Mouse (Mus musculus) heart, embryonic 14.5 days (tissue): ENCODE measurements at regions not wholly inside any gene's neighbourhood (a gene's known extent, or its start where the extent isn't known, plus 50 kb on each side); places are given as distances from the start of the nearest gene placed in this dataset.

Experiments used
- ATAC-seq: fragments of 200-750 bp; cut with Nextera tagmentation; 2 replicates; pipeline ENCODE4 v1.8.0; 2017; ENCODE audit warnings: low read depth, moderate TSS enrichment; ENCODE audit not compliant: insufficient number of reproducible peaks, insufficient read depth, low FRiP score
- H3K27ac ChIP-seq, 2 experiments: fragments of 200-500 bp in 1 of 2; fragments of 300-500 bp in 1 of 2; sonication (generic) in 1 of 2; replicated peaks in 1 of 2; 2 replicates each; pipeline ENCODE4 v1.5.1; 2012 to 2014; ENCODE audit warnings: low read depth in 2 of 2, low read length in 2 of 2, control low read depth in 1 of 2, mild to moderate bottlenecking in 1 of 2, mixed read lengths in 1 of 2; ENCODE audit not compliant: control insufficient read depth in 1 of 2, insufficient read depth in 1 of 2
- H3K27me3 ChIP-seq: fragments of 300-500 bp; sonication (generic); 2 replicates; pipeline ENCODE4 v1.6.1; 2014; ENCODE audit warnings: mild to moderate bottlenecking, low read length, control low read depth; ENCODE audit not compliant: control insufficient read depth, insufficient read depth
- H3K36me3 ChIP-seq: fragments of 300-500 bp; sonication (generic); 2 replicates; pipeline ENCODE4 v1.6.1; 2014; ENCODE audit warnings: mild to moderate bottlenecking, control low read depth, low read length, mixed read lengths; ENCODE audit not compliant: control insufficient read depth, insufficient read depth
- H3K4me1 ChIP-seq, 2 experiments: fragments of 200-500 bp in 1 of 2; fragments of 300-500 bp in 1 of 2; sonication (generic) in 1 of 2; 2 replicates each; pipeline ENCODE4 v1.6.1; 2012 to 2014; ENCODE audit warnings: low read length in 2 of 2, control low read depth in 1 of 2, mixed read lengths in 1 of 2; ENCODE audit not compliant: control insufficient read depth in 2 of 2, insufficient read depth in 2 of 2
- H3K4me2 ChIP-seq: fragments of 300-500 bp; sonication (generic); 2 replicates; pipeline ENCODE4 v1.6.1; 2014; ENCODE audit warnings: mild to moderate bottlenecking, low read length
- H3K4me3 ChIP-seq, 2 experiments: fragments of 200-500 bp in 1 of 2; fragments of 300-500 bp in 1 of 2; sonication (generic) in 1 of 2; 2 replicates each; pipeline ENCODE4 v1.5.1; 2012 to 2014; ENCODE audit warnings: low read length in 2 of 2, mild to moderate bottlenecking in 2 of 2, control low read depth in 1 of 2, low read depth in 1 of 2, moderate library complexity in 1 of 2; ENCODE audit not compliant: control insufficient read depth in 1 of 2, insufficient read depth in 1 of 2
- H3K9ac ChIP-seq: fragments of 300-500 bp; sonication (generic); 2 replicates; pipeline ENCODE4 v1.6.1; 2014; ENCODE audit warnings: mild to moderate bottlenecking, low read length
- H3K9me3 ChIP-seq: fragments of 300-500 bp; sonication (generic); 2 replicates; pipeline ENCODE4 v1.6.1; 2016; ENCODE audit warnings: low read length, control low read depth; ENCODE audit not compliant: control insufficient read depth
- WGBS: fragments of 180-500 bp; shearing (Covaris S2); extraction: QIAGEN DNeasy Blood & Tissue Kit; methylation state at CpG from one replicate; pipeline ENCODE4 v1.1.7; 2014; 5-methylcytosine and 5-hydroxymethylcytosine counted together

GRCm38 (mm10) chr4:90860854-90861253, 539.7 kb downstream of the Elavl2 start:
- 38% methylated on average over 2 of the region's 2 CpGs for WGBS
- no peaks in the 10 kb centered on the region for H3K36me3 ChIP-seq
- H3K9ac ChIP-seq, result no peak overlapping the region
- no peak for ATAC-seq
- H3K4me1 ChIP-seq, result no peaks in the 10 kb centered on the region
- no peaks in the 10 kb centered on the region for H3K27me3 ChIP-seq
- no peak overlapping the region for H3K27ac ChIP-seq
- H3K4me2 ChIP-seq, result no peak overlapping the region
- H3K9me3 ChIP-seq, result no peaks in the 10 kb centered on the region
- no peak overlapping the region for H3K4me3 ChIP-seq

GRCm38 (mm10) chr4:90839804-90840203, 560.8 kb downstream of the Elavl2 start:
- ATAC-seq, result no peak
- Histone ChIP-seq H3K4me3 (no peak overlapping the region), H3K27me3 (no peaks in the 10 kb centered on the region), H3K27ac (no peak overlapping the region), H3K36me3 (no peaks in the 10 kb centered on the region), H3K9me3 (no peaks in the 10 kb centered on the region), H3K4me1 (no peaks in the 10 kb centered on the region), H3K9ac (no peak overlapping the region), H3K4me2 (no peak overlapping the region)
- WGBS, result 47% methylated on average over 3 of the region's 3 CpGs

DNA sequence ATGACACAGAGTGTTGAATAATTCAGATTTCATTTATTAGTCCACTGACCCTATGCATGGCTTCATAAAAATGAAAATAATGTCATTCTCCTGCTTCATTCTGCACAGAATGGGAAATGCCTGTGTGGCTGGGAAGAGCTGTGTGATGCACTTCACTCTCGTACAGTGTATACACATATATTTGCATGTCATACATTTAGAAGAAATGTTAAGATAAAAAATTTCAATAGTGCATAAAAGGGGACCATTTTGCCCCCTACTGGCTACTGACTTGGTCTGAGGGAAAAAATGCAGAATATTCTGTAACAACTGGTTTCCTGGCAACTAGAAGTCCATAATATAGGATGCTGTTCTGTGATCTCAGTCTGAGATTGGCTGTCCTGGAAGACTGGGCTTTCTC, 580.5 kb downstream of the Zfp352 start:
- no peaks in the 10 kb centered on the region for H3K36me3 ChIP-seq
- ATAC-seq, result no peak
- no peaks in the 10 kb centered on the region for H3K4me1 ChIP-seq
- H3K27ac ChIP-seq, result no peak overlapping the region
- no peak overlapping the region for H3K9ac ChIP-seq
- H3K4me2 ChIP-seq, result no peak overlapping the region
- H3K27me3 ChIP-seq, result no peaks in the 10 kb centered on the region
- no peak overlapping the region for H3K4me3 ChIP-seq
- H3K9me3 ChIP-seq, result no peaks in the 10 kb centered on the region
- 77% methylated on average over 1 of the region's 1 CpGs for WGBS

DNA sequence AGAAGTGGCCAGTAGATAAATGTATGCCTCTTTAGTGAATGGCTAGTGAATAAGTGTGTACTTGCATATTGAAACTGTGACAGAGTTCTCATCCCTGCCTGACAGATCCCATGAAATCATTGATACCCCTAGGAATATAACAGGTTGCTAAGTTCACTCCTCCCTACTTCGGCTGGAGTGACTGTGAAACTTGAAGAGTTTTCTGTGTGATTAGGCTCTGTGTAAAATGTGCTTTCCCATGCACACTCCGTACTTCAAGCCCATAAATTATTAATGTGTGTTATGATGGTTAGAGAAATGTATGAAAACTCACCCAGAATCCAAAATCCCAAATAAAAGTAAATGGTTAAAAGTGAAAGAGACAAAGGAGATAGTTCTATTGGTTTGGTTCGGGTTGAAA, 580.0 kb downstream of the Zfp352 start:
- no peak overlapping the region for H3K4me3 ChIP-seq
- no peaks in the 10 kb centered on the region for H3K9me3 ChIP-seq
- ATAC-seq, result no peak
- no peaks in the 10 kb centered on the region for H3K36me3 ChIP-seq
- H3K9ac ChIP-seq, result no peak overlapping the region
- H3K27ac ChIP-seq, result no peak overlapping the region
- no peaks in the 10 kb centered on the region for H3K27me3 ChIP-seq
- H3K4me2 ChIP-seq, result no peak overlapping the region
- no peaks in the 10 kb centered on the region for H3K4me1 ChIP-seq
- 69% methylated on average over 3 of the region's 3 CpGs for WGBS

DNA sequence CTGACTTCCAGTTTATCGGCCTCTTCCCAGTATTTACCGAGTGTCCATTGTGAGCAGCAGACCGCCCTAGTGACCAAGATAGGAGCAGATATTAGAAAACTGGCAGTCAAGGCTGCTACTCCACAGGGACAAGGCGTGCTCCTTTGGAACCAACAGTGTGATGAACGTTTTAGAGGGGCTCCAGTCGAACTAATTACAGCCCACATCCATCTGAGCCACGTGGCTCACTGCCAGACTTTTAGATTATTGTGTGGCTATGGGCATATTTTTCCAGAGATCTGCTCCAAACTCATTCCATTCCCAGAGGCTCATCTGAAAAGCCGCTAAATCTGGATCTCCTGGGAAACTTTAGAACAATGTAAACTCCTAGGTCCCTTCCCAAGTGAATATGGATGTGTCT, 578.9 kb downstream of the Zfp352 start:
- Histone ChIP-seq H3K36me3 (no peaks in the 10 kb centered on the region), H3K27me3 (no peaks in the 10 kb centered on the region), H3K4me2 (no peak overlapping the region), H3K27ac (no peak overlapping the region), H3K9ac (no peak overlapping the region), H3K9me3 (no peaks in the 10 kb centered on the region), H3K4me1 (no peaks in the 10 kb centered on the region), H3K4me3 (no peak overlapping the region)
- 68% methylated on average over 8 of the region's 8 CpGs for WGBS
- no peak for ATAC-seq
